Comparison of ENCODE assay signal across 27 mouse cellular contexts in genomic region chr8:56489496-56489895, GRCm38 (mm10).
DNase-seq lines count a peak whose midpoint lies in the region; ATAC-seq and TF ChIP-seq lines count a peak whose summit lies in the region.
"Had no signal": no experiment of that assay in that cellular context is flagged by ENCODE, and none has a peak within 500 bp of the region (broad histone marks: within the 10 kb centered on the region; RNA-seq: fewer than 3 reads in every experiment).

No protein-coding gene starts in this region.

- H3K9me3 ChIP-seq in hindbrain, embryonic 14.5 days (ENCODE audit: control insufficient read depth, low read length), result no peaks in the 10 kb centered on the region
- H3K9me3 ChIP-seq in hindbrain, embryonic 12.5 days (replicated peaks), result no peaks in the 10 kb centered on the region
- H3K9me3 ChIP-seq in midbrain, embryonic 14.5 days (ENCODE audit: control insufficient read depth, low read length), result no peaks in the 10 kb centered on the region
- H3K9me3 ChIP-seq in midbrain, embryonic 15.5 days, result no peaks in the 10 kb centered on the region
- H3K9me3 ChIP-seq in MEL (replicated peaks; ENCODE audit: insufficient read depth, low read length), result no peaks in the 10 kb centered on the region
- H3K9me3 ChIP-seq: embryonic facial prominence, embryonic 12.5 days; forebrain, embryonic 10.5 days; heart, embryonic 15.5 days; hindbrain, embryonic 13.5 days; kidney, embryonic 15.5 days; limb, embryonic 10.5 days; limb, embryonic 15.5 days; midbrain, embryonic 10.5 days had no signal

- peak; percentile 34 for DNase-seq in hindbrain, embryonic 14.5 days (ENCODE audit: low spot score)
- DNase-seq in midbrain, embryonic 14.5 days, result peak; percentile 14
- peak; percentile 16 for DNase-seq in MEL (ENCODE audit: low read depth, low spot score)
- peak; percentile 65 for DNase-seq in brain, embryonic 14.5 days (ENCODE audit: low read depth)
- no peak for DNase-seq in kidney, adult 9 months
- DNase-seq: adrenal gland, adult 8-10 months; cerebellum, adult 11 months; cerebellum, adult 9-10 months; cerebellum, postnatal 36 days; forebrain, postnatal 0 days; gastrocnemius, postnatal 14 days; kidney, adult 11 months; kidney, postnatal 25 days; lung, adult 2 months had no signal

- no peak for ATAC-seq in hindbrain, embryonic 14.5 days (ENCODE audit: low FRiP score)
- no peak for ATAC-seq in hindbrain, embryonic 12.5 days (ENCODE audit: low FRiP score)
- no peak for ATAC-seq in midbrain, embryonic 14.5 days (ENCODE audit: low FRiP score, low TSS enrichment)
- no peak for ATAC-seq in midbrain, embryonic 15.5 days (replicated peaks)
- ATAC-seq: CD4-positive, CD25-positive, alpha-beta regulatory T cell, adult 4 months; forebrain, postnatal 0 days; inflammation-experienced regulatory T-cells, adult 6 months had no signal

- TF ChIP-seq CTCF in MEL (IDR thresholded peaks at IDR 0.05 in 2 of 3, conservative IDR thresholded peaks at IDR 0.05 in 1 of 3; ENCODE audit: control insufficient read depth in 1 of 3, insufficient read depth in 1 of 3, low read depth in 2 of 3, low read length in 3 of 3, poor library complexity in 1 of 3, severe bottlenecking in 1 of 3), result no peak
- TF ChIP-seq CTCF in brain, embryonic 14.5 days (IDR thresholded peaks at IDR 0.05; ENCODE audit: borderline replicate concordance, extremely low read depth, insufficient read depth, insufficient read length), result no peak

- no peak overlapping the region for H3K4me2 ChIP-seq in hindbrain, embryonic 14.5 days (replicated peaks)
- H3K4me2 ChIP-seq in hindbrain, embryonic 12.5 days (replicated peaks), result no peak overlapping the region
- no peak overlapping the region for H3K4me2 ChIP-seq in midbrain, embryonic 14.5 days (ENCODE audit: low read length)
- no peak overlapping the region for H3K4me2 ChIP-seq in midbrain, embryonic 15.5 days
- H3K4me2 ChIP-seq: embryonic facial prominence, embryonic 12.5 days; heart, embryonic 15.5 days; hindbrain, embryonic 13.5 days; kidney, embryonic 15.5 days; limb, embryonic 15.5 days had no signal

- no peak for TF ChIP-seq RAD21 in MEL (IDR thresholded peaks at IDR 0.05; ENCODE audit: low read depth, low read length)

- TF ChIP-seq EP300 in MEL (IDR thresholded peaks at IDR 0.05; ENCODE audit: low read depth in 1 of 2, low read length in 2 of 2), result no peak

- WGBS in hindbrain, embryonic 14.5 days, result 68% methylated on average over 2 of the region's 2 CpGs
- WGBS in hindbrain, embryonic 12.5 days, result 47% methylated on average over 2 of the region's 2 CpGs
- WGBS in midbrain, embryonic 14.5 days, result 58% methylated on average over 2 of the region's 2 CpGs
- WGBS in midbrain, embryonic 15.5 days, result 41% methylated on average over 2 of the region's 2 CpGs

- no peak overlapping the region for H3K4me3 ChIP-seq in hindbrain, embryonic 14.5 days (replicated peaks; ENCODE audit: low read length)
- H3K4me3 ChIP-seq in hindbrain, embryonic 12.5 days, result no peak overlapping the region
- H3K4me3 ChIP-seq in midbrain, embryonic 14.5 days (replicated peaks; ENCODE audit: low read depth, low read length), result no peak overlapping the region
- no peak overlapping the region for H3K4me3 ChIP-seq in midbrain, embryonic 15.5 days
- H3K4me3 ChIP-seq in MEL (ENCODE audit: control insufficient read depth in 1 of 2, insufficient read depth in 1 of 2, low read depth in 2 of 2, low read length in 2 of 2), result no peak overlapping the region
- H3K4me3 ChIP-seq: embryonic facial prominence, embryonic 12.5 days; forebrain, embryonic 10.5 days; heart, embryonic 15.5 days; hindbrain, embryonic 13.5 days; kidney, embryonic 15.5 days; limb, embryonic 10.5 days; limb, embryonic 15.5 days; midbrain, embryonic 10.5 days had no signal

- no peaks in the 10 kb centered on the region for H3K27me3 ChIP-seq in hindbrain, embryonic 14.5 days (ENCODE audit: control insufficient read depth, insufficient read depth, low read length)
- no peaks in the 10 kb centered on the region for H3K27me3 ChIP-seq in hindbrain, embryonic 12.5 days
- no peaks in the 10 kb centered on the region for H3K27me3 ChIP-seq in midbrain, embryonic 14.5 days (ENCODE audit: control insufficient read depth, insufficient read depth, low read length)
- H3K27me3 ChIP-seq in midbrain, embryonic 15.5 days (replicated peaks), result no peaks in the 10 kb centered on the region
- no peaks in the 10 kb centered on the region for H3K27me3 ChIP-seq in MEL (ENCODE audit: control insufficient read depth in 1 of 2, insufficient read depth in 2 of 2, low read length in 2 of 2)
- H3K27me3 ChIP-seq: embryonic facial prominence, embryonic 12.5 days; heart, embryonic 15.5 days; hindbrain, embryonic 13.5 days; kidney, embryonic 15.5 days; limb, embryonic 15.5 days had no signal

- no peak overlapping the region for H3K9ac ChIP-seq in hindbrain, embryonic 14.5 days
- no peak overlapping the region for H3K9ac ChIP-seq in hindbrain, embryonic 12.5 days
- H3K9ac ChIP-seq in midbrain, embryonic 14.5 days (replicated peaks; ENCODE audit: low read length), result no peak overlapping the region
- H3K9ac ChIP-seq in midbrain, embryonic 15.5 days, result no peak overlapping the region
- H3K9ac ChIP-seq in MEL (ENCODE audit: control insufficient read depth, low read depth, low read length, poor library complexity, severe bottlenecking), result no peak overlapping the region
- H3K9ac ChIP-seq: embryonic facial prominence, embryonic 12.5 days; forebrain, postnatal 0 days; heart, embryonic 15.5 days; hindbrain, embryonic 13.5 days; kidney, embryonic 15.5 days; limb, embryonic 15.5 days; liver, embryonic 14.5 days had no signal

- no peak for TF ChIP-seq POLR2A in MEL (IDR thresholded peaks at IDR 0.05; ENCODE audit: control insufficient read depth in 1 of 2, insufficient read depth in 1 of 2, low read depth in 1 of 2, low read length in 2 of 2, poor library complexity in 1 of 2)
- no peak for TF ChIP-seq POLR2A in brain, embryonic 14.5 days (IDR thresholded peaks at IDR 0.05; ENCODE audit: borderline replicate concordance, extremely low read depth, insufficient read depth, insufficient read length, poor library complexity, severe bottlenecking)

- H3K36me3 ChIP-seq in hindbrain, embryonic 14.5 days (replicated peaks; ENCODE audit: control insufficient read depth, insufficient read depth), result no peaks in the 10 kb centered on the region
- H3K36me3 ChIP-seq in hindbrain, embryonic 12.5 days, result no peaks in the 10 kb centered on the region
- H3K36me3 ChIP-seq in midbrain, embryonic 14.5 days (ENCODE audit: control insufficient read depth, insufficient read depth, low read length), result no peaks in the 10 kb centered on the region
- H3K36me3 ChIP-seq in midbrain, embryonic 15.5 days (replicated peaks), result no peaks in the 10 kb centered on the region
- no peaks in the 10 kb centered on the region for H3K36me3 ChIP-seq in MEL (ENCODE audit: control insufficient read depth in 1 of 2, insufficient read depth in 2 of 2, low read length in 2 of 2)
- H3K36me3 ChIP-seq: embryonic facial prominence, embryonic 12.5 days; forebrain, embryonic 10.5 days; heart, embryonic 15.5 days; hindbrain, embryonic 13.5 days; kidney, embryonic 15.5 days; limb, embryonic 10.5 days; limb, embryonic 15.5 days; midbrain, embryonic 10.5 days had no signal

- no peaks in the 10 kb centered on the region for H3K4me1 ChIP-seq in hindbrain, embryonic 14.5 days (replicated peaks; ENCODE audit: control insufficient read depth, insufficient read depth, low read length)
- H3K4me1 ChIP-seq in hindbrain, embryonic 12.5 days, result no peaks in the 10 kb centered on the region
- no peaks in the 10 kb centered on the region for H3K4me1 ChIP-seq in midbrain, embryonic 14.5 days (ENCODE audit: control insufficient read depth, insufficient read depth, low read length)
- no peaks in the 10 kb centered on the region for H3K4me1 ChIP-seq in midbrain, embryonic 15.5 days
- H3K4me1 ChIP-seq in MEL (ENCODE audit: control insufficient read depth in 1 of 2, insufficient read depth in 2 of 2, low read length in 2 of 2), result no peaks in the 10 kb centered on the region
- H3K4me1 ChIP-seq: embryonic facial prominence, embryonic 12.5 days; forebrain, embryonic 10.5 days; heart, embryonic 15.5 days; hindbrain, embryonic 13.5 days; kidney, embryonic 15.5 days; limb, embryonic 10.5 days; limb, embryonic 15.5 days; midbrain, embryonic 10.5 days had no signal

- no peaks in the 10 kb centered on the region for H3K79me2 ChIP-seq in MEL (ENCODE audit: control insufficient read depth, insufficient read depth, low read length, poor library complexity)

- H3K27ac ChIP-seq in hindbrain, embryonic 14.5 days, result no peak overlapping the region
- no peak overlapping the region for H3K27ac ChIP-seq in hindbrain, embryonic 12.5 days
- no peak overlapping the region for H3K27ac ChIP-seq in midbrain, embryonic 14.5 days (replicated peaks; ENCODE audit: low read depth, low read length)
- no peak overlapping the region for H3K27ac ChIP-seq in midbrain, embryonic 15.5 days
- H3K27ac ChIP-seq in MEL (ENCODE audit: control insufficient read depth, low read depth, low read length), result no peak overlapping the region
- H3K27ac ChIP-seq: embryonic facial prominence, embryonic 12.5 days; forebrain, embryonic 10.5 days; heart, embryonic 15.5 days; hindbrain, embryonic 13.5 days; kidney, embryonic 15.5 days; limb, embryonic 10.5 days; limb, embryonic 15.5 days; liver, embryonic 14.5 days; midbrain, embryonic 10.5 days had no signal

TF ChIP-seq in MEL, 35 proteins besides CTCF, POLR2A, EP300 and RAD21:
- TF ChIP-seq TBP (IDR thresholded peaks at IDR 0.05; ENCODE audit: low read depth, low read length), result no peak
- TF ChIP-seq MYB (IDR thresholded peaks at IDR 0.05; ENCODE audit: low read depth, low read length), result no peak
- no peak for TF ChIP-seq TAL1 (IDR thresholded peaks at IDR 0.05; ENCODE audit: low read length)
- no peak for TF ChIP-seq CHD1 (IDR thresholded peaks at IDR 0.05; ENCODE audit: low read depth, low read length)
- no peak for TF ChIP-seq NELFE (IDR thresholded peaks at IDR 0.05; ENCODE audit: low read depth, low read length)
- TF ChIP-seq MEF2A (IDR thresholded peaks at IDR 0.05; ENCODE audit: extremely low read depth, insufficient replicate concordance, low read depth, low read length, poor library complexity, severe bottlenecking), result no peak
- no peak for TF ChIP-seq ZMIZ1 (IDR thresholded peaks at IDR 0.05; ENCODE audit: low read depth, low read length)
- TF ChIP-seq GATA1 (IDR thresholded peaks at IDR 0.05; ENCODE audit: low read depth, low read length), result no peak
- no peak for TF ChIP-seq ZC3H11A (IDR thresholded peaks at IDR 0.05; ENCODE audit: low read depth, low read length)
- no peak for TF ChIP-seq ELF1 (IDR thresholded peaks at IDR 0.05; ENCODE audit: low read depth, low read length)
- no peak for TF ChIP-seq MAX (IDR thresholded peaks at IDR 0.05; ENCODE audit: low read length)
